Mouse (Mus musculus): ENCODE results near the gene 2010106E10Rik. TPM values are rescaled to one million over a fixed set of nuclear protein-coding genes. Genes with fewer than 3 reads are reported as not detected.
A peak's percentile ranks its signal among the peaks of the same experiment; 100 is the strongest.

Gene 2010106E10Rik
- total RNA-seq (2022) = not detected

GRCm38 (mm10) chrX:112494974-112495373 is at the start of gene 2010106E10Rik:
2010106E10Rik (plus strand) TSS chrX:112495274.
- DNase-seq (ENCODE audit: low spot score in 2 of 2) = no peak

- DNase-seq (ENCODE audit: low spot score in 2 of 2) = no peak
These were observed 10.6 kb downstream of the 2010106E10Rik start for GRCm38 (mm10) chrX:112505651-112506050.

- no peak for DNase-seq (ENCODE audit: low spot score in 2 of 2)
These were observed 29.7 kb downstream of the 2010106E10Rik start for GRCm38 (mm10) chrX:112524755-112525154.

- no peak for DNase-seq (ENCODE audit: low spot score in 2 of 2)
These were observed 48.0 kb downstream of the 2010106E10Rik start for GRCm38 (mm10) chrX:112543115-112543514.

- no peak for DNase-seq (ENCODE audit: low spot score in 2 of 2)
These were observed 72.6 kb downstream of the 2010106E10Rik start for GRCm38 (mm10) chrX:112567716-112568115.

GRCm38 (mm10) chrX:112600511-112601305 is 105.6 kb downstream of the 2010106E10Rik start, which contains the start of gene Zfp711:
Zfp711 (plus strand) TSS chrX:112600526.
- peak; percentile 29 to 68 for DNase-seq (ENCODE audit: low spot score in 2 of 2)

GRCm38 (mm10) chrX:112601306-112602120 is 106.4 kb downstream of the 2010106E10Rik start:
- DNase-seq (ENCODE audit: low spot score in 2 of 2) = peak; percentile 6 to 14

Other genes starting within 250 kb of the 2010106E10Rik start
- 1 to 10 TPM; 7.9 to 8.1 (median 8.0) TPM for gene Apool, start 183.9 kb upstream of the 2010106E10Rik start, total RNA-seq (2022)
- not detected for gene Satl1, start 88.5 kb upstream of the 2010106E10Rik start, total RNA-seq (2022)
- gene Zfp711, start 105.3 kb downstream of the 2010106E10Rik start, total RNA-seq (2022) = 10 to 100 TPM in 2 of 4 experiments, 1 to 10 TPM in 2; 8.4 to 10.5 (median 9.8) TPM
- gene Pof1b, start 203.4 kb downstream of the 2010106E10Rik start, total RNA-seq (2022) = not detected

Measured in left cerebral cortex, adult 8-10 months (tissue).